Mouse (Mus musculus) kidney, adult 9 months (tissue): ENCODE results near the gene H2-T24.
"Not testable (repeated sequence)": the region's sequence is repeated elsewhere in the genome, so short reads cannot be mapped to it uniquely, and the experiment has no call there.

Experiments
- DNase-seq: peaks from one replicate; pipeline ENCODE4 v3.0.0; 2022

H2-T24 gene

DNA sequence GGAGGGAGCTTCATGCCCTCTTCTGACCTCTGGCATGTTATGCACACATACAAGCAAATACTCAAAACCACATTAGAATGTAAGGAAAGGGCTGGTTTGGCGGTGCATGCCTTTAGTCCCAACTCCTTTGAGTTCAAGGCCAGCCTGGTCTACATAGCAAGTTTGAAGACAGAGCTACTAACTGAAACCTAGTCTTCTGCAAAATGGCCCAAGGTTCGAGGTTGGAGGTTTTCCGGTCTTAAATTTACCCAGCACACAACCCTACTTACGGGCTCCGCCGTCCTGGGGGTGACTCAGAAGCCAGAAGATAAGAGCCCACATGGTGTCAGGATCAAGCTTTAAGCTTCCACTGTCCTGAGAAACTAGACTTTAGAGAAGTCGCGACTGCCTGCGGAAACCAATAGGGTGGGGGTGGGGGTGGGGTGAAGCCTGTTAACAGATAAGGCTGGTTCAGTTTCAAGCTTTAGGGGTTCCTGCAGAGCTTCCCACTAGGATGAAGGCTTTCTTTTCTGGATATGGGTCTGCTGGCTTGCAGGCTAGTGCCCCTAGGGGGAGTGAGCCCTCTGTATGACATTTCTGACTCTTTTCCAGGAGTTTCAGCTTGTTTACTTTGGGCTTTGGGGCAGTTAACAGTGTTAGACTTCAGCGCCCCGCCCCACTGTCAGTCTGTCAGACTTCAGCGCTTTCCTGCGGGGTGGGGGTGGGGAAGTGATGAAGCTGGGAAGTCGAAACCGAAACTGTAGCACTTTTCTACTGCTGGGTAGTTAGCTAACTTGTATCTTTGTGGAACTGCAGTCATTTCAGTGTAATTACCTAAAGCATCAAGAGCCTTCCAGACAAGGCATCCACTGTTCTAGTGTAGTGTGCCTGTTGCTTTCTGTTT lies at the start of gene H2-T24:
TSS of gene H2-T24 (minus strand) at position 370 of the 883 bp plus-strand sequence.
- peak; percentile 90 for DNase-seq

DNA sequence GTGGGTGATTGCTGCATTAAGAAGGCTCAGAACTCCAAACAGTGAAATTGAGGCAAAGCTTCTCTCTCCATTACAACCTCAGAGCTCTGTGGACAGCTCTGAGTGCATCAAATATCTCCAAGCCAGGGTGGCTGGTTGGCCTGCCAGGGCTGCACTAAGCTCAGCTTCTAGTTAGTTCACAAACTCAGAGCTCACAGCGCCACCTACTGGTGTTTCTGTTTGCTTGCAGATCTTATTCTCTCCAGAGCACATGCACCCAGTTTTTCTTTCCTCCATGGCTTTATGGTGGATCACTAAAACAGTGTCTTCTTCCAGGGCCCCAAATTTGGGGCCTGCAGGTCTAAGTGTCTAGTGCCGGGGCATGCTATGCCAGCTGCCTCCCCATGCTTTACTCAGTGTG lies 40.5 kb upstream of the H2-T24 start:
- peak; percentile 92 for DNase-seq

- DNase-seq = peak; percentile 78
Measured at GRCm38 (mm10) chr17:36058362-36058761, 38.0 kb upstream of the H2-T24 start, which contains the start of gene Gm11127. Gene Gm11127 (minus strand): TSS chr17:36058371.

- not testable (repeated sequence) for DNase-seq
Measured at GRCm38 (mm10) chr17:36057927-36058326, 37.6 kb upstream of the H2-T24 start.

GRCm38 (mm10) chr17:36043286-36043685 lies 22.9 kb upstream of the H2-T24 start:
- DNase-seq = peak; percentile 51

DNA sequence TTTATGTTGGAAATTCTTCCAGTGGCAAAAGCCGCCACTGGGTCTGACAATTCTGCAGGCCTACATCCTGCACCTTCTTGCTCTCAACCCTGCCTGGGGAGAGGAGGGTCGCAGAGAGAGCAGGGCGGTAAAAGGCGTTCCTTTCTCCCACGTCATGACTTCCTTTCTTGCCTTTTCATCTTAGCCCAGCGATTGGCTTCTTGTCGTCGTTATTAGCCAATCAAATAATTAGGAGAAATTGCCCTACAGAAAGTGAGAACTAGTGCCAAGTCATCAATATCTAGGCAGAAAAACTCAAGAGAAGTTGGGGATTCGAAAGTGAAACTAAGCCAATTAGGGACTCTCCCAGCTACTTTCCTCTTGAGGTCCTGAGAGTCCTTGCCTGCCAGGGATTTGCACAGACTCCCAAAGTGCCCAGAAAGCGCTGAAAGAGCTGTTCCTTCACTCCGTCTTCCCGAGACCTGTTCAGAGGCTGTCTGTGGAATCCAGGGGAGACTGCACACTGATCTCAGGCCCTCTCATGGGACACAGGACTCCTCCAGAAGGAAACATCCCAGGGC lies 22.3 kb upstream of the H2-T24 start, which contains the start of the genes H2-T22 and Gm6034:
TSS of gene H2-T22 (minus strand) at position 138 of the 560 bp plus-strand sequence.
TSS of gene Gm6034 (plus strand) at position 352 of the 560 bp plus-strand sequence.
- peak; percentile 96 for DNase-seq

DNA sequence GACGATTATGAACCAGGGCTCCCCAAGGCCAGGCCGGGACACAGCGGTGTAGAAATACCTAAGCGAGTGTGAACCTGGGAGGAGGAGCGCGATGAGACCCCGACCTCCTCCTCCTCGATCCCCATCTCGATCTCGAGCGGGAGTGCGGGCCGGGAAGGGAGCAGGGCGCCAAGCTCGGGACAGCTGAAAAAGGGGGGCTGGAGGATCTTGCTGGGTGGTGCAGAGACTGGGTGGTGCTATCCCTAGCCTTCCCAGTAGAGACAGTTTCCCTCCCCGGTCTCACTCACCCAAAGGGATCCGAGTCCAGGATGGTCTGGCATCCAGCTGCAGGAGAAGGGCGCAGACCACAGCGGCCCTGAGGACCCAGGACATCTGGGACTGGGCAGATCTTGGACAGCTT lies 21.7 kb upstream of the H2-T24 start:
- DNase-seq = peak; percentile 31

DNA sequence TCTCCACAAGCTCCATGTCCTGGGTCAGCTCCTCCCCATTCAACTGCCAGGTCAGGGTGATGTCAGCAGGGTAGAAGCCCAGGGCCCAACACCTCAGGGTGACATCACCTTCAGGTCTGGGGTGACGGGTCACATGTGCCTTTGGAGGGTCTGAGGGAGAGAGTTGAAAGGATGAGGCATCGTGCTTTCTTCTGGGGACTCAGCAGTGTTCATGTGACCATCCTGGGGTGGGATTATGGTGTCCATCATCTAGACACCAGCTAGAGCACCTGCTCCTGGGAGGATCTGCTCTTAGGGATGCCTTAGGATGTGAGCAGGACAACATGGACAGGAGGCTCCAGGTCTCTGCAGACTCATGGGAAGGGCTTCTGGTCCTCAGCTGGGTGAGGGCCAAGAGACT lies 20.2 kb upstream of the H2-T24 start:
- DNase-seq = not testable (repeated sequence)

DNA sequence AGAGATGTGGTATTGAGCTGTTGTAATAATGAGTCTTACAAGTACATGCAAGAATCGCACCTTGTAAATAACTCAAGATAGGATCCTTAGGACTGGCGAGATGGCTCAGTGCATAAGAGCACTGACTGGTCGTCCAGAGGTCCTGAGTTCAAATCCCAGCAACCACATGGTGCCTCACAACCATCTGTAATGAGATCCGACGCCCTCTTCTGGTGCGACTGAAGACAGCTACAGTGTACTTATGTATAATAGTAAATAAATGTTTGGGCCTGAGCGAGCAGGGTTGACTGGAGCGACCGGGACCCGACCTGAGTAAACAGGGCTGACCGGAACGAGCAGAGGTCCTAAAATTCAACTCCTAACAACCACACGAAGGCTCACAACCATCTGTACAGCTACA lies 15.8 kb upstream of the H2-T24 start:
- DNase-seq = not testable (repeated sequence)

- DNase-seq = peak; percentile 89
Measured at GRCm38 (mm10) chr17:36035010-36035638, 14.8 kb upstream of the H2-T24 start.

DNA sequence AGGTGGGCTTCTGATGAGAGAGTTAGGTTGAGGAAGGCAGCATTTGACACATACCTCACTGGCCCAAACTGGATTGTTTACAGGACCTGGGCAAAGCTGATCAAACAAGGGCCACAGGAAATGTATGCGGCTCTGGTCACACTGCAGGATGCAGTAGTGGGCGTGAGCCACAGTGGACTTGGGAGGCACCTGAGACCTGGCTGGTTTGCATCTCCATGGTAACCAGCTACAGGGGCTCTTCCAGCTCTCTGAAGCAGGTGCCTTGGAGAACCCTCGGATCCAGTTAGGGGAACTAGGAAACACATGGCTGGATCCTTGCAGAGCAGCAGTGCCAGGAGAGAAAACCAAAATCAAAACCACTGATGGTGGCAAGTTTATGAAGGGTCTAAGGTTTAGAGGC lies 14.2 kb upstream of the H2-T24 start:
- DNase-seq = not testable (repeated sequence)

DNA sequence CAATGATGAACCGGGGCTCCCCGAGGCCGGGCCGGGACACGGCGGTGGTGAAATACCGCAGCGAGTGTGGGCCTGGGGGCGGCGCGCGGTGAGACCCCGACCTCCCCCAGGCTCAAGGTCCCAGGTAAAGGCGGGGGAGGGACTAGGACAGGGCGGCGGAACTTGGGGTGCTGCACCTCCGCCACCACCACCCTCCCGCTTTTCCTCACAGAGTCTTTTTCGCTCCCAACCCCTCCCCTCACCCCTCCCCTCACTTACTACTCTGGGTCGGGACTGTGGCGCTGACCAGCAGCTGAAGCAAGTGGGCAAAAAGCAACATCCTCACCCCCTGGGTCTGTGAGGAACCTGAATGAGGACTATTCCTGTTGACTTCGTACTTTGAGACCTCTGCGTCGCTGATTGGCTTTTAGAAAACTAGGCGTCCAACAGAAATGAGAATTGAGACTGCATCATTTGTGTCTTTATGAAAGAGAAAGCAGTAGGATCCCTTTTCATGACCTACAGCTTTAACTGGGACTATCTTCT lies 12.1 kb upstream of the H2-T24 start, which contains the start of gene H2-T23:
TSS of gene H2-T23 (minus strand) at position 505 of the 525 bp plus-strand sequence.
- DNase-seq = peak; percentile 88

- peak; percentile 79 for DNase-seq
Measured at GRCm38 (mm10) chr17:36031583-36032331, 11.4 kb upstream of the H2-T24 start.

GRCm38 (mm10) chr17:36030703-36031582 lies 10.6 kb upstream of the H2-T24 start:
- DNase-seq = not testable (repeated sequence)

DNA sequence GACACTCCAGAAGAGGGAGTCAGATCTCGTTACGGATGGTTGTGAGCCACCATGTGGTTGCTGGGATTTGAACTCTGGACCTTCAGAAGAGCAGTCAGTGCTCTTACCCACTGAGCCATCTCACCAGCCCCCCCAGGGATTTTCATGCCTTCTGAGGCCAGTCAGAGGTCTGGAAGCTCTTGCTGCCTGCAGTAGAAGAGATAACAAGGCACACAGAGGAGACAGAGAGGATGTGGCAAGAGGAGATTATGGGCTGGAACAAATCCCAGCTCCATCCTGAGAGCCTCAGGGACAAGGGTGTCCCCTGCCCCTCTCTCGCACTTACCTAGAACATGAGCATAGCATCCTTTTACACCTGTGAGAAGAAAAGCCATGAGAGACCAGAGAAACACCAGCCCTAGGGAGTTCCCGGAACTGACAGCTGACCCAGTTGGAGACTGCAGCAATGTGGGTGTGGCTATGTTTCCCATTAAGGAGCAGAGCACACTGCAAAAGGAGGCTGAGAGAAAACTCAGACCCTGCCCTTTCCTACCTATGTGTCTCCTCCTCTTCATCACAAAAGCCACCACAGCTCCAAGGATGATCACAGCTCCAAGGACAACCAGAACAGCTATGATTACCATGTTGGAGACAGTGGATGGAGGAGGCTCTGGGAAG lies 9.8 kb upstream of the H2-T24 start:
- DNase-seq = not testable (repeated sequence)

DNA sequence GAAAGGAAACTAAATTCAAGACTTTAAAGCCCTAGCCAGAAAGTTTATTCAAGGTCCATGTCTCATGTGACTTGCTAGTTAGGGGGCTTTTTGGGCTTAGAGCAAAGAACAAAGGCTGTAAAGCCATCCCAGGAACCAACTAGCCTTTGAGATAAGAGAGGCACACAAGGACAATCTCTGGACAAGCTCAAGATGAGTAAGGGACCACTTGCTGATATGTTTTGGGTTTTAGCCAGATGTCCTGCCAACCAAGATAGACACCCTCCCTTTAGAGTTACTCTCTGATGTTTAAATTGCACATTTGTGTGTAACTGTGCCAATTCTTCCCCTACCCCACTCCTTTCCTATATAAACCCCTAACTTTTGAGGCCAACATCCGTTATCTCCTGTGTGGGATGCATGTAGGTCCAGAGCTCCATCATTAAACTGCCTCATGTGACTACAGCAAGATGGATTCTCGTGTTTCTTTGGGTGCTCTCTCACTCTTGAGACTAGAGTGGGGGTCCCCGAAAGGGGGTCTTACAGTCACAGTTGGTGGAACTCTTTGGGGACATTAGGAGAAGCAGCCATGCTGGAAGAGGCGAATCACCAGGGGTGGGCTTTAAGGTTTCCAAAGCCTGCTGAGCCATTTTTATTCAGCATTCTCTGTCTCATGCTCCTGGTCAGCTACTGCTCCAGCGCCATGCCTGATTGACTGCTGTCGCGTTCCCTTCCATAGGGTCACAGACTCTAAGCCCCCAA lies 8.7 kb upstream of the H2-T24 start:
- no peak for DNase-seq

DNA sequence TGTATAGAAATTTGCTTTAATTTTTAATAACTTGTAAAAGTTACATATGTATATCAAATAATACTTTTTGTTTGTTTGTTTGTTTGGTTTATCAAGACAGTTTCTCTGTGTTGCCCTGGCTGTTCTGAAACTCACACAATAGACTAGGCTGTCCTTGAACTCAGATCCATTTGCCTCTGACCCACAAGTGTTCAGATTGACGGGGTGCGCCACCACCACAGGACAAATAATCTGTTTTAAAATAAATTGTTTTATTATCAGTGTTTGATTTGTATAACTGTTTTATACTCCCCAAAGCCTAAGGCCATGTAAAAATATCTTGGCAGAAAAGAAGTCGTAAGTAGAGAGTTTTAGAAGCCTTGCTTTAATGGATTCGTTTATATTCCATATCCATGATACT lies 7.3 kb upstream of the H2-T24 start:
- DNase-seq = no peak

DNA sequence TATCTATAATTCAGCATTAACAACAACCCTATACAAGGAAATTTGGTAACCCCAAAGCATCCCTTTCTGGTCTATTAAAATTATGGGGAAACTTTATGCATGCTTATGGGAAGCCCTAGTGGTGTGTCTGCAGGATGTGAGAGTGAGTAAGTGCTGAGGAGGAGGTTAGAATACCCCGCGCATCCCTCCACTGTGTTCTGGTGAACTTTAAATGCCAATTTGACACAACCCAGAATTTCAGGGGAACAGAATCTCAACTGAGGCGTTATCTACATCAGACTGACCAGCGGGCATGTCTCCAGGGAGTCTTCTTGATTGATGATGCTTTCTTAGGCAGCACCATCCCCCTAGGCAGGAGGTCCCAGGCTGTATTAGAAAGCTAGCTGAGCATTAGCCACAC lies 5.5 kb upstream of the H2-T24 start:
- no peak for DNase-seq

DNA sequence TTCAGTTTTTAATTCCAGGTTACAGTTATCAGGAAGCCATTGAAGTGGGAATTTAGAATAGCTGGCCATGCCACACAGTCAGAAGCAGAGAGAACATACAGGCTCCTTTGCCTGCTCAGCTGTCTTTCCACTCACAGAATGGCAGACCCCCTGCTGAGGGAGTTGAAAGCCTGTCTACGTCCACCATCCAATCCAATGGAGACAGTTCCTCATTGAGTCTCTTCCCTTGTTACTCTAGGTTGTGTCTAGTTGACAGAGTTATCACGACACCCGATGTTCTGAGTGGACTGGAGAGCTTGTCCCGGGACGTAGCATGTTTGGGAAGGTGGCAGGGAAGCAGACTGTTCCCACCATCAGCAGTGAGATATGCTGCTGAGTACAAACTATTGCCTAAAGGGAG lies 4.8 kb upstream of the H2-T24 start:
- DNase-seq = no peak
